Mouse (Mus musculus): Measurements from ENCODE around the gene Grik5. TPM values are rescaled to one million over a fixed set of nuclear protein-coding genes. Genes with fewer than 3 reads are reported as not detected.

The Grik5 gene
- polyA plus RNA-seq, 1 experiment = 175 TPM

- TF ChIP-seq GATA1 (IDR thresholded peaks at IDR 0.05; ENCODE audit: low read length) = no peak
Observed at GRCm38 (mm10) chr7:25087972-25088371, 15.8 kb upstream of the Grik5 start.

- no peak for TF ChIP-seq GATA1 (IDR thresholded peaks at IDR 0.05; ENCODE audit: low read length)
Observed at GRCm38 (mm10) chr7:25087256-25087912, 15.2 kb upstream of the Grik5 start.

GRCm38 (mm10) chr7:25086656-25087055 lies 14.5 kb upstream of the Grik5 start:
- TF ChIP-seq GATA1 (IDR thresholded peaks at IDR 0.05; ENCODE audit: low read length) = no peak

- TF ChIP-seq GATA1 (IDR thresholded peaks at IDR 0.05; ENCODE audit: low read length) = no peak
Observed at GRCm38 (mm10) chr7:25084621-25085020, 12.5 kb upstream of the Grik5 start.

GRCm38 (mm10) chr7:25082510-25082909 lies 10.4 kb upstream of the Grik5 start:
- no peak for TF ChIP-seq GATA1 (IDR thresholded peaks at IDR 0.05; ENCODE audit: low read length)

GRCm38 (mm10) chr7:25080431-25080830 lies 8.3 kb upstream of the Grik5 start:
- no peak for TF ChIP-seq GATA1 (IDR thresholded peaks at IDR 0.05; ENCODE audit: low read length)

- no peak for TF ChIP-seq GATA1 (IDR thresholded peaks at IDR 0.05; ENCODE audit: low read length)
Observed at GRCm38 (mm10) chr7:25079496-25080026, 7.4 kb upstream of the Grik5 start.

- no peak for TF ChIP-seq GATA1 (IDR thresholded peaks at IDR 0.05; ENCODE audit: low read length)
Observed at GRCm38 (mm10) chr7:25077414-25077755, 5.2 kb upstream of the Grik5 start.

GRCm38 (mm10) chr7:25076663-25077413 lies 4.7 kb upstream of the Grik5 start:
- TF ChIP-seq GATA1 (IDR thresholded peaks at IDR 0.05; ENCODE audit: low read length) = no peak

- no peak for TF ChIP-seq GATA1 (IDR thresholded peaks at IDR 0.05; ENCODE audit: low read length)
Observed at GRCm38 (mm10) chr7:25076296-25076662, 4.1 kb upstream of the Grik5 start.

GRCm38 (mm10) chr7:25073924-25074323 lies 1.8 kb upstream of the Grik5 start:
- no peak for TF ChIP-seq GATA1 (IDR thresholded peaks at IDR 0.05; ENCODE audit: low read length)

GRCm38 (mm10) chr7:25072716-25073390 lies 707 bp upstream of the Grik5 start:
- no peak for TF ChIP-seq GATA1 (IDR thresholded peaks at IDR 0.05; ENCODE audit: low read length)

GRCm38 (mm10) chr7:25068724-25069123 lies 3.4 kb downstream of the Grik5 start:
- no peak for TF ChIP-seq GATA1 (IDR thresholded peaks at IDR 0.05; ENCODE audit: low read length)

- TF ChIP-seq GATA1 (IDR thresholded peaks at IDR 0.05; ENCODE audit: low read length) = no peak
Observed at GRCm38 (mm10) chr7:25067909-25068656, 4.1 kb downstream of the Grik5 start.

GRCm38 (mm10) chr7:25067338-25067737 lies 4.8 kb downstream of the Grik5 start:
- no peak for TF ChIP-seq GATA1 (IDR thresholded peaks at IDR 0.05; ENCODE audit: low read length)

GRCm38 (mm10) chr7:25063900-25064299 lies 8.2 kb downstream of the Grik5 start:
- no peak for TF ChIP-seq GATA1 (IDR thresholded peaks at IDR 0.05; ENCODE audit: low read length)
